In the genomic region with DNA sequence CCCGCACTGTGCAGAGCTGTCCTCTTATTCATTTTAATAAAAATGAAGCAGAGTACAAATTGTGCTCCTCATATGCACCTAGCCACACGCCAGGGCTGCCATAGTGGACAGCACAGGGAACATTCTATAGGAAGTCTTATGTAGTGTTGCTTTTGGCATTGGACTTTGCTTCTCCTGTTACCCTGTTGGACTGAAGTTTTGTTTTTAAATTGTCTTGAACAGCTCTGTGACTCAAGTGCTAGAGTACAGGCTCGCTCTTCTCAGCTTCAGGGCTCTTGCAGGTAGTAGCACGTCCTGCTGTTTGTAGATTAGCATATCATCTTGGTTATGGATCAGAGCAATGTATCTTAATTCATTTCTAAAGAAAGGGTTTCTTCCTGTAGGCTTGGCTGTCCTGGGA, we compare ENCODE assay signal across 23 mouse cellular contexts. TPM values are rescaled to one million over a fixed set of nuclear protein-coding genes. Genes with fewer than 3 reads are reported as not detected.
"Had no signal": no experiment of that assay in that cellular context is flagged by ENCODE, and none has a peak within 500 bp of the region (broad histone marks: within the 10 kb centered on the region; RNA-seq: fewer than 3 reads in every experiment).

No protein-coding gene starts in this region.

- H3K36me3 ChIP-seq: liver, embryonic 15.5 days; lung, embryonic 15.5 days; midbrain, embryonic 13.5 days; midbrain, embryonic 15.5 days; neural tube, embryonic 12.5 days; stomach, embryonic 15.5 days had no signal

- DNase-seq: liver, postnatal 0 days; lung, postnatal 14 days; lung, postnatal 36 days; right cerebral cortex, postnatal 14 days; thymus, adult 2 months; thymus, postnatal 25 days; thymus, postnatal 4 days had no signal

- H3K9me3 ChIP-seq: liver, embryonic 15.5 days; lung, embryonic 15.5 days; megakaryocyte, embryonic 14.5 days; midbrain, embryonic 13.5 days; midbrain, embryonic 15.5 days; neural tube, embryonic 12.5 days; stomach, embryonic 15.5 days had no signal

- H3K4me1 ChIP-seq: stomach, embryonic 15.5 days had no signal

- ATAC-seq: liver, postnatal 0 days; midbrain, embryonic 13.5 days; midbrain, embryonic 15.5 days had no signal

- H3K27me3 ChIP-seq: liver, embryonic 15.5 days; lung, embryonic 15.5 days; megakaryocyte, embryonic 14.5 days; midbrain, embryonic 13.5 days; midbrain, embryonic 15.5 days; neural tube, embryonic 12.5 days; stomach, embryonic 15.5 days had no signal

- H3K27ac ChIP-seq: liver, embryonic 15.5 days; lung, embryonic 15.5 days; macrophage; midbrain, embryonic 13.5 days; midbrain, embryonic 15.5 days; neural tube, embryonic 12.5 days; stomach, embryonic 15.5 days; stomach, postnatal 0 days had no signal

- H3K4me3 ChIP-seq: liver, embryonic 15.5 days; lung, embryonic 15.5 days; megakaryocyte, embryonic 14.5 days; midbrain, embryonic 13.5 days; midbrain, embryonic 15.5 days; neural tube, embryonic 12.5 days; stomach, embryonic 15.5 days had no signal

- H3K4me2 ChIP-seq: liver, embryonic 15.5 days; lung, embryonic 15.5 days; midbrain, embryonic 11.5 days; midbrain, embryonic 13.5 days; midbrain, embryonic 15.5 days; neural tube, embryonic 12.5 days; stomach, embryonic 15.5 days had no signal

- H3K9ac ChIP-seq: liver, embryonic 15.5 days; liver, postnatal 0 days; lung, embryonic 15.5 days; midbrain, embryonic 13.5 days; midbrain, embryonic 15.5 days; neural tube, embryonic 12.5 days; stomach, embryonic 15.5 days had no signal

RNA-seq across cellular contexts. Expression of gene 4921539E11Rik, which starts 25.2 kb away (rescaled TPM):
- total RNA-seq: megakaryocyte progenitor cell, adult 5-6 weeks; midbrain, postnatal 0 days; monocyte, adult 5-6 weeks; neutrophil, adult 5-6 weeks had no signal
- polyA plus RNA-seq: liver, embryonic 15.5 days; liver, postnatal 0 days; lung, embryonic 15.5 days; macrophage; midbrain, embryonic 11.5 days; midbrain, embryonic 13.5 days; midbrain, embryonic 15.5 days; midbrain, postnatal 0 days; neural tube, embryonic 12.5 days; spleen, adult 2 months; stomach, embryonic 15.5 days; stomach, postnatal 0 days; thymus, adult 2 months; urinary bladder, adult 2 months had no signal
